Mouse (Mus musculus): ENCODE measurements around the gene Dda1.

The Dda1 gene

GRCm38 (mm10) chr8:71468001-71468400 is 998 bp upstream of the Dda1 start:
- DNase-seq (ENCODE audit: low read depth, low spot score): no peak

- no peak for DNase-seq (ENCODE audit: low read depth, low spot score)
These were observed 412 bp downstream of the Dda1 start for GRCm38 (mm10) chr8:71469411-71469810.

DNA sequence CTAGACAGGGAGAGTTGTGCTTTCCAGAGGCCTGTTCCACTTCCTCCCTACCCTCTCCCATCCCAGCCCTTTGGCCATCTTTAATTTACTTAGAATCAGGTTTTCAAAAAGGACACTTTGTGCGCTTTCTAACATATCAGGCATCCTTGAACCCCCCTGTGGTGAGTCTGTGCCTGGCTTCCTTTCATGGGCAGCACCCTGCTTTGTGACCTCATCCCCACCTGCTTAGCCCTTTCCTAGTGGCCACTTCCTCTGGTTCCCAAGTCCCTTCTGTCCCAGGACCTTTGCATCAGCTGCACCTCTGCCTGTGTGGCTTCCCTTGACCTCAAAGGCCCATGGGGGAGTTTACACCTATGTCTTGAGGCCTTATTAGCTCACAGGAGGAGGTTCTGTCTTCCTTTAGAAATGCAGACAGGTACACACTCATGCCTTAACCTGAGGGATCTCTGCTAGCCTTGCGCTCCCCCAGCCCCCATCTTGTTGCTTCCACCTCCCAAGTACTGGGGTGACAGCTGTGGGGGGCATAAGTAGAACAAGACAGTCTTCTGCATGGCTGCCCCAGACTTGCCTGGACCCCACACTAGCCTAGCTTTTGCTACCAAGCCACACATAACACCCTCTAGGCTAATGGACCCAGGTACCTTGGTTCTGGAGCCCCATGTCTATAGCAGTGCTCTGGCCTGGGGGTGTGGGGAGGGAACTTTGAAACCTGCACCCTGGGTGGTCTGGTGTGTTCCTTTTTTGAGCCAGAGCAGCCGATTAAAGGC is 1.3 kb downstream of the Dda1 start:
- DNase-seq (ENCODE audit: low read depth, low spot score): no peak

- DNase-seq (ENCODE audit: low read depth, low spot score): no peak
These were observed 1.9 kb downstream of the Dda1 start for GRCm38 (mm10) chr8:71470913-71471255.

DNA sequence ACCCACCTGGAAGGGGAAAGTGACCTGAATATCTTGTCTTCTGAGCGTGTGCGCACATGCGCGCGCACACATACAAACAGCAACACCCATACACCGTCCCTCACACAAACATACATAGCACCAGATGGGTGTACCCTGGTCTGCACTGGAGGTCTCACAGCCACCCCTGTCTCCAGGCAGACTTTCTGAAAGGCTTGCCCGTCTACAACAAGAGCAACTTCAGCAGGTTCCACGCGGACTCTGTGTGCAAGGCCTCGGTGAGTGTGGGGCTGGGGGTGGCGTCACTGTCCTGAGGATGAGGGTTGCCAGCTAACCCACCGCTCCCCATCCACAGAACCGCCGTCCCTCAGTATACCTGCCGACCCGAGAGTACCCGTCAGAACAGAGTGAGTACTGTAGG is 2.9 kb downstream of the Dda1 start:
- no peak for DNase-seq (ENCODE audit: low read depth, low spot score)

DNA sequence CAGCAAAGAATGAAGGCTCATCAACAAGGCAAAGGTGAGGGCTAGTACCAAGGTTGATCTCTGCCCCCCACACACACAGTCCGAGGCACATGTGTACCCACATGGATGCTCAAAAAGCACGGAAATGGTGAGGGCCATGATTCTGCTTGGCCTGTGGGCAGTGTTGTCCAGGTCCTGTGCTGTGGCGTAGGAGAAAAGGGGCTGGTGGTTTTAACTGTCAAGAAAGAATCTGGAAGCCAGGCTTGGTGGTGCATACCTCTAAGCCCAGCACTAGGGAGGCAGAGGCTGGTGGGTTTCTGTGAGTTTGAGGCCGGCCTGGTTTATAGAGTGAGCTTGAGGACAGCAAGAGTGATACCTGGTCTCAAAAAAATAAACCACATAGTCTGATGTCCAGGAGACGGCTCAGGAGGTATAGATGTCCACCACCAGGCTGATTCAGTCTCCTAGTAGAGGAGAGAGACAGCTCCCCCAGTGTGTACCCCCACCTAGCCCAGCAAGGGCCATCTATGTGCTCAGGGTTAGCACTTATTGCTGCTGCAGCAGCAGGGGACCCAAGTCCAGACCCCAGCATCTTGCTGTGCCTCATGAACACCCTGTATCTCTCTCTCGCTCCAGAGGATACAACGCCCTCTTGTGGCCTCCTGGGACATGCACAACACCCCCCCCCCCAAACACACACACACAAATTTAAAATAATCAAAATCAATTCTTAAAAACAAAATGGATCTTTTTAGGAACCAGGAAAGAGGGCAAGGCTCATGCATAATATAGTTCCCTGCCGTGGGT is 3.8 kb downstream of the Dda1 start:
- no peak for DNase-seq (ENCODE audit: low read depth, low spot score)

GRCm38 (mm10) chr8:71474344-71474743 is 5.3 kb downstream of the Dda1 start:
- DNase-seq (ENCODE audit: low read depth, low spot score): no peak

DNA sequence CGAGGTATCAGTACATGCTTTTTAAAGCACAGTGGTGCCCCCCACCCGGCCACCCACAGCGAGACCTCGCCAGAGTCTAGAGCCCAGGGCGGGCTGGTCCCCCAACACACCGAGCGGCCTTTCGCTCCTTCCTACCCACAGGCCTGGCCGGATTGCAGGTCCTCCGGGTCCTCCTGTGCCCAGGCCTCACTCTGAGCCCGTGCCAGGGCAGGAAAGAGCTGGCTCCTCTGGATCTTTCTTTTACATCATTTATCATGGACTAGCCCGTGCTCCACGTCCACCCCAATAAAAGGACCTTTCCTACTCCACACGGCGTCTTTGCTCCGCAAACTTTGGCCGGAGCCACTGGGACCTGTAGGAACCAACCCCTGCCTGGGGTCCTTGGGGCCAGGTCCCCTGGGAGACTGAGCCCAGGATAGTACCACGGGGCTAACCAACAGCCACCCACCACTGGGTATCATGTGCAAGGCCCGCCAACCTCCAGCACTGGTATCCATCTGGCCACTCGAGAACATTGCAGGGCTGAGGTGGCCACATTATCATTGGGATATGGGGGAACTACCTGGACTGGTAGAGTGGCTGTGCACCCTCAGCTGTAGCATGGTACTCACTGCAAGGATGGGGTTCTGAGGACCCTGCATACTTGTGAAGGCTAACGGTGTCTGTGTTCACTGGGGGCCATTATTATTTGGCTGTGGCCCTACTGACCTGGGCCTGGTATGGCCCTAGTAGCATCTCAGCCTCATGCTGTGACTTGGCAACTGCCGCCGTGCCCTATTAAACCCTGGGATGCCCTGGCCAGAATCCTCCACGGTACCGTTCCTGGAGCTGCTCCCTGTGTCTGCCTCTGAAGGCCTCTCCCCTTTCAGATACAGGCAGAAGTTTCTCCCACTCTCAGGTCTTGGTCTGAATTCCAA is 6.0 kb downstream of the Dda1 start:
- no peak for DNase-seq (ENCODE audit: low read depth, low spot score)

DNA sequence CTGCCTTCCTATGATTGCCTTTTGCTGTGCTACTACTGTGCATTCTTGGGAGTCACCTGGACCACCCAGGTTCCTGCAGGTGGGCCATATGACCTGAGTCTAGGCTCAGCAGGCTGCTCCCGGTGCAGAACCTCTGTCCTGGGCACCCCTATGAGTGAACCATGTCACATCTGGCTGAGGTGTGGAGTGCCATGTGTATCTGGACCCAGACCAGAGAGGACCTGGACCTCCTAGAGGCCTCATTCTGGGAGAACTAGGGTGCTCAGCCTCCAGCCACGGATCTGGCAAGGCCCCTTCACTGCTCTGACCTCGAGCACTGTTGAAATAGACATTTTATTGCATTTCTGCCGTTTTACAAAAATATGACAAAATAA is 6.7 kb downstream of the Dda1 start:
- DNase-seq (ENCODE audit: low read depth, low spot score): no peak

DNA sequence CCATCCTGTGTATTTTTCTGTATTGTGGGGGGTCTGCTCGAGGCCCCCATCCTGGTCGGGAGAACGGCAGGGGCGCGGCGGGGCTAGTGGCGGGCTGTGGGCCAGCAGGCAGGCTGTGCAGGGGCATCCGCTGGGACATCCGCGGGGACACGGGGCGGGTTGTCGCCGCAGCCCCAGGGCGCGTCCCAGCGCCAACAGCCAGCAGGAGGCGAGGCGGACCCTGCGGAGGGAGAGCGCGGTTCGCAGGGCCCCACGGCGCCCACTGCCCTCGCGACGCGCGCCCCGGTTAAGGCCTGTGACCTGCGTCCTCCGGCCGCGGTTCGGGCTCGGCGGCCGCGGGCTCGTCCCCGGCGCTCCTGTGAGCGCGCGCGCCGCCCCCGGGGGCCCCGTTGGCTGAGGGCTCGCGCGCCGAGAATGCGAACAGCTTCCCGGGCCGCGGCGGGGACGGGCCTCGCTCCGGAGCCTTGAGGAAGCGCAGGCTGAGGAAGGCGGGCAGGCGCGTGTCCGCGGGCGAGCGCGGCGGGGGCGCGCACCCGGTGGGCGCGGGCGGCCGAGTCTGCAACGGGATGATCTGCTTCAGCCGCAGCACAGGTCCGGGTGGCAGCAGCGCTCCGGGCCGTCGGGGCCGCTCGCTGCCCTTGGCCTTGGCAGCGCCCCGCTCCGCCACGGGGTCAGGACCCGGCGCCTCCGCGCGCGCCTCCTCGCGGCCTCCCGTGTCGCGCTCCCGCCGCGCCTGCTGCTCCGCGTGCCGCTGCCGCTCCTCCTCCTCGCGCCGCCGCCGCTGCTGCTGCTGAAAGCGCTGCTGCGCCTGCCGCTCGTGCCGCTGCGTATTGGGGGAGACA is 7.3 kb downstream of the Dda1 start:
- DNase-seq (ENCODE audit: low read depth, low spot score): no peak

- DNase-seq (ENCODE audit: low read depth, low spot score): no peak
These were observed 8.3 kb downstream of the Dda1 start for GRCm38 (mm10) chr8:71477196-71477845.

DNA sequence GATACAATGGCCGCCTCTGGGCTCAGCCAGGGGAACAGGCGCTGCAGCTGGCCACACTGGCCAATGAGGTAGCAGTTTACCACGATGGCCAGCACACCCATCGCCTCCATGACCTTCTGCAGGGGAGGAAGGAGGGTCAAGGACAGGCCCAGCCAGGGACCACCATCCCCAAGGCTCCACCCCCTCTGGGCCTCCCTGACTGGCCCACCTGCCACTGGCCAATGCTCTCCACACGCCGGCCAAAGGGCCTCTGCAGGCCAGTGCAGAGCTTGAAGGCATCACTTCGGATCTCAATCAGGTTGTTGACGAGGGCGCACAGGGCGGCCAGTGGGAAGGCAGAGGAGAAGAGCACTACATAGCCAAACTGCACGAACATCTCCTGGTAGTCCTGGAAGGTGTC is 9.9 kb downstream of the Dda1 start:
- no peak for DNase-seq (ENCODE audit: low read depth, low spot score)

GRCm38 (mm10) chr8:71483932-71484331 is 14.9 kb downstream of the Dda1 start:
- no peak for DNase-seq (ENCODE audit: low read depth, low spot score)

DNA sequence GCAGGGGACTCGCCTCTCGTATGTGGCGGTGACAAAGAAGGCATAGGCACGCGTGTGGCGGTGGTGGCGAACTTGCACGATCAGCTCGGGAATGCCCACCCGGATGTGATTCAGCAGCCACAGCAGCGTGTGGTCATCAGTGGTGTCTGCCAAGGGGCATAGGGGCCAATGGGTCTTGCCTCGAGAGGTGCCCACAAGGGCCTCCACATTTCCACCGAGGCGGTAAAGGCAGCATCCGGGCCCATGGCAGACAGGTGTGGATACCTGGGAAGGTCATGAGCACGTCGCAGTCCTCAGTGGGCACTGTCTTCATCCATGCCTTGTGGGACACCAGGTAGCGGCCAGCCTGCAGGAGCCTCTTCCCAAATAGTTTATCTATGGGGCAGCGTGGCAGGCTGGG is 15.7 kb downstream of the Dda1 start:
- DNase-seq (ENCODE audit: low read depth, low spot score): no peak

GRCm38 (mm10) chr8:71485142-71486135 is 16.4 kb downstream of the Dda1 start, which contains the start of gene Ano8:
Ano8 (minus strand) TSS chr8:71485963.
- peak; percentile 88 for DNase-seq (ENCODE audit: low read depth, low spot score)

GRCm38 (mm10) chr8:71486136-71486529 is 17.1 kb downstream of the Dda1 start:
- no peak for DNase-seq (ENCODE audit: low read depth, low spot score)

DNA sequence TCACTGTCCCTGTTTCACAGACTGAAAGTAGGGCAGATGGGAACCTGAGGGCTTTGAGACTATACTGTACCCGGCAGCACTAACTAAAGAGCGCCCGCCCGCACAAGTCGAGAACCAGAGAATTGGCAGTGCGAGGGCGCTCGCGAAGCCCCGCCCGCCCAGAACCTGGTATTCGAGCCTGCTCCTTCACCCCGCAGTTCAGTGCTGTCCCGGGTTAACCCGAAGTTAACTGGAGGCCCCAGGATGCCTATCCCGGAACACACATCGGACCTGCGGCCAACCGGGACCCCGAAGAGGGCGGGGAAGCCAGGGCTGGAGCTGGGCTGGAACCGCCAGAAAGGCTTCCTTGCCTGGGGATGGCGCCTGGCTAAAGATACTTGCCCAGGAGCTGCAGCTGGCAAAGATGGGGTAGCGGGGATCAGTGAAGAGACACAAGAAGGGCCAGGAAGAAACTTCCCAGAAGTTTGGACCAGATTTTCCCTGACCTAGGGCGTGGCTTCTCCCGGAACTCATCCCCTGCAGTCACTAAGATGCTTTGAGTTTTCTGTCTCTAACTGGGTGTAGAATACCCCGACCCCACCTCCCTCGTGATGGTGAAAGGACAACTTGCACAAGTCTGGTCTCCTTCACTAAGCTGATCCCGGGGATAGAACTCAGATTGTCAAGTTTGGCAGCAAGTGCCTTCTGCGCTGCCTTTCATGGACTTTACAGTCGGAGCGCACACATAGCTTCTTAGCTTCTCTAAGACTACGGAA is 18.9 kb downstream of the Dda1 start, which contains the start of gene Gtpbp3:
Gtpbp3 (plus strand) TSS at position 413 of the 755 bp plus-strand sequence.
- DNase-seq (ENCODE audit: low read depth, low spot score): peak; percentile 68

DNA sequence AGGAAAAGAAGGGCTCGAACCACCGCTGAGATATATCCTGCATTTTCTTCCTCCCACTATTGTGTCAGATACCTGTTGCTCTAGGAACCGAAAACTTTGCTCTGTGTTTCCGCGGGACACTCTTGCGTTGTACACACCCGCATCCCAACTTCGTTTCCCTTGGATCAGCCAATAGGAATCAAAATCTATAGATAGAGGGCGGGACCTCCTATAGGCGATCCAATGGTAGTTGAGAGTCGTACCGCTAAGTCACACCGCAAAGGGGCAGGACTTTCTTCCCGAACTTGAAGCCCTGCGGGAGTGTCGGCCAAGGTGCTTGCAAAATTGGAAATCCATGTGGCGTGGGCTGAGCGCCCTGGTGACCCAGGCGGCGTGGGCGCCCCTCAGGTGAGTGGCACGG is 19.5 kb downstream of the Dda1 start:
- peak; percentile 95 for DNase-seq (ENCODE audit: low read depth, low spot score)

DNA sequence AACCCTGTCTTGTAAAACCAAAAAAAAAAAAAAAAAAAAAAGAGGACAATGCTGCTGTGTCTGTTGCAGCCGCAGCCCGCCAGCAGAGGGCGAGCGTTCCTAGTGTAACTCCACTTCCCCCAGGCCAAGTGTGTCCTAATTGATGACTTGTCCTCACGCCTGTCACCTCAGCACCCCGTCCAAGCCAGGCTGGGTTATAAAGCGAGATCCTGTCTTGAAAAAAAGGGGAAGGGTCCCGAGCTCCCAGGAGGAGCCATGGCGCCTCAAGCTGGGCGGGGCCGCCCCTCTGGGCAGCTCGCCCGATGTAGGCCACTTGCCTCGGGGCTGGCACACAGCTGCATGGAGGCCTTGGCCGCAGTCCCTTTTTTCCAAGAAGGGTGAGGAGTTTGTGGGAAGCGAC is 26.0 kb downstream of the Dda1 start:
- DNase-seq (ENCODE audit: low read depth, low spot score): peak; percentile 46

Measured in telencephalon, adult 2 months (tissue).